Mouse (Mus musculus) thymus, adult 18-20 months (tissue): ENCODE data around the gene Ccdc7b.
"Not testable (repeated sequence)": the region's sequence is repeated elsewhere in the genome, so short reads cannot be mapped to it uniquely, and the experiment has no call there.

Experiments used
- DNase-seq, 2 experiments: peaks; one replicate each; pipeline ENCODE4 v3.0.0; 2022; ENCODE audit warnings: mixed read lengths in 2 of 2

The Ccdc7b gene

DNA sequence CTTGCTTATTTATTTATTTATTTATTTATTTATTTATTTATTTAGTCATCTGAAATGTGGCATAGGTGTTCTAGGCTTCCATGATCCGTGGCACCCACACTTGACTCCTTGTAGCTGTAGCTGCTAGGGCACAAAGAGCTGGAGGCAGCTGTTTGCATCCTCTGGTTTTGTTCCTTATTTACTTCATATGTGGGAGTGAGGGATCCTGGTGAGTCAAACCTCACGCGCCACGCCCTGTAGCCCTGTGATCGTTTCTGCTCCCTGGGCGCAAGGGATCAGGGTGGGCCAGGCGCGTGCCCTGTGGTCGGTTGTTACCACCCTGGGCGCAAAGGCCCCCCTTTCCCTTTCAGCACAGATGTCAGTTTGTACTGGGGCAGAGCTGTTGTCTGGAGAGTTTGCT lies at the start of gene Ccdc7b:
Gene Ccdc7b (plus strand): TSS at position 301 of the 400 bp plus-strand sequence.
- not testable (repeated sequence) for DNase-seq

DNA sequence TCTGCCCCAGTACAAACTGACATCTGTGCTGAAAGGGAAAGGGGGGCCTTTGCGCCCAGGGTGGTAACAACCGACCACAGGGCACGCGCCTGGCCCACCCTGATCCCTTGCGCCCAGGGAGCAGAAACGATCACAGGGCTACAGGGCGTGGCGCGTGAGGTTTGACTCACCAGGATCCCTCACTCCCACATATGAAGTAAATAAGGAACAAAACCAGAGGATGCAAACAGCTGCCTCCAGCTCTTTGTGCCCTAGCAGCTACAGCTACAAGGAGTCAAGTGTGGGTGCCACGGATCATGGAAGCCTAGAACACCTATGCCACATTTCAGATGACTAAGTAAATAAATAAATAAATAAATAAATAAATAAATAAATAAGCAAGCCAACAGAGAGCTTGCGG lies 1.5 kb upstream of the Ccdc7b start, which contains the start of gene Ccdc7a:
Gene Ccdc7a (minus strand): TSS at position 101 of the 400 bp plus-strand sequence.
- DNase-seq, result not testable (repeated sequence)

DNA sequence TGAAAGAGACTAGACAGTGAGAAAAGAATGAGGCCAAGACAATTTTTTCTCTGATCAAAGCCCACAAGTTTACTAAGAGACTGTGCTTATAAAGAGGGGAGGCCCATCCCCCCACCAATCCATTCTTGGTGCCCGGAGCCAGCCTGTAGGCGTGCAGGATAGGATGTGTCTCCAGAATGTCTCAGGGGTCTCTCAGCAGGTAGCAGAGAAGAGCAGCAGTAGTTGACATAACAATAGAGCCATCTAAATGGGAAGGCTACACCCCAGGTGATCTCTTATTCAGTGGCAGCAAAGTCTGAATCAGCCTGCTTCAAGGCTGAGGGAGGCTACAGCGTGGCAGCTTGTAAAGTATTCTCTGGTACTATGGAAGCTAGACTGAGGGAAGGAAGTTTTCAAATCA lies 48.8 kb downstream of the Ccdc7b start:
- not testable (repeated sequence) for DNase-seq

DNA sequence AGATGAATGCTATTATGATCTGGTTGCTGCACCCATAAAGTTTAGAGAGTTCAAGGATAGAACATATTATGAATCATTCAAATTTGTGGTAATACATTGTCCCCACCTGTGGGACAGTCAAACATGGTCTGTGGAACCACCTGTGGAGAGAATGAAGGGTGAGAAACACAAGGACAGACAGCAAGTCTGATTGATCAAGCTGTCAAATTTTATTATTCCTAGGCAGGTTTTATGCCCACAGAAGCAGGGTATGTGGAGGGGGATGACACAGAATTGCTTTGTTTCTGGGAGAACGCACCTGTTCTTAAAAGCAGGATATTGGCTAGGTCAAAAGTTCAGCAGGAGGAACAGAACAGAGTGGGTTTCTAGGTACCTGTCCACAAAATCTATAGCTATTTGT lies 64.6 kb downstream of the Ccdc7b start, which contains the start of gene Gm10999:
Gene Gm10999 (minus strand): TSS at position 101 of the 400 bp plus-strand sequence.
- DNase-seq, result no peak

DNA sequence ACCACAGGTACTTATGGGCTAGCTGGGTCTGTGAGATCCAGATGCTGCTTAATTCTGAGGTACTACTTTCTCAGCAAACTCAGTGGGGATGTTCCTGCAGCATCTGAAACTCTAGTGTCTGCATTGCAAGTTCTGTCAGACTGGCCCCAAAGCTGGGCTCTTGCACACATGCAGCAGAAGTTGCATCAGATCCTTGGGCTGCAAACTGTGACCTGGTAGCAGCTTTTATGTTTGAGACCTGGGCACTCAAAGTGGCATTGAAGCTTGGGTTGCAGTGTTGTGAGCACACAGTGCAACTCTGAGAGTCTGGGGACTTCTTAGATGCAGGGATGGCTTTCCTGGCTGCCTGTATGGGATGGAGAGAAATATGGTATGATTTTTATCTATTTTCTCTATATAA lies 66.5 kb downstream of the Ccdc7b start:
- DNase-seq, result no peak
